Mouse (Mus musculus): Measurements from ENCODE around the gene Tdp1. TPM values are rescaled to one million over a fixed set of nuclear protein-coding genes. Genes with fewer than 3 reads are reported as not detected.

The Tdp1 gene
- total RNA-seq, 4 experiments from 2014 or later, result 7.5 to 11.1 (median 9.2) TPM

DNA sequence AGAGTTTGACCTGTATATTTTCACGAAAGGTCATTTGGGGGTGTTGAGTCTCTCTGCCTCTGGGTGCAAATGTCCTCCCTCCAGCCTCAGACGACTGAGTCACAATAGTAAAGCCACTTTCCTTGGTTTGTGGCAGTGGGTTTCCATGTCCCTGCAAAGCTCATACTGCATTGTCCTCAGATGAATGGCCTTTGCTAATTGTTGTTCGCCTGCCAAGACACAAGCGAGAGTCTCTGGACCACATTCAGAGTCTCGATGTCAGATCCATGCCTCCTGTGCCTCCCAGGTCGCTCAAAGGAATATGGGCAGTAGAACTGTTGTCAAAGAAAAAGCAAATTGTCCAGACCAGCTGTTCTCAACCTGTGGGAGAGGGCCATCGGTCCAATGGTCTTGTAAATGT, 116.1 kb downstream of the Tdp1 start:
- DNase-seq (ENCODE audit: low spot score), result no peak

DNA sequence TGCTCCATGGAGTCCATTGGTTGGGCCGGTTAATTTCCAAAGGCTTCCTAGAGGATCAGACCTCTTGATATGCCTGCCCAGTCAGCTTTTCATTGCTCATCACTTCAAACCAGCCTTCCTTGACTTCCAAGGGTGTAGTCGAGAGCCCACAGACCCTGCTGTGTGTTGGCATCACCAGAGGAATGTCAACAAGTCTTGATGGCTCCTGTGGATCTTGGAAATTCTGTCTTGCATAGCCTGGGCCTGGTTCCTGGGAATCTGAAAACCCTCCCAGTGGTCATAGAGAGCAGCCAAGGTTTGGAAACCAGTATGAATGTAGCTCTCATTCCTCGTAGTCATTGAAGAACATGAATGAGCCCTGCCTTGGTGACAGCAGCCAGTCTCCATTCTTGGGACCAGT, 116.9 kb downstream of the Tdp1 start:
- DNase-seq (ENCODE audit: low spot score), result no peak

DNA sequence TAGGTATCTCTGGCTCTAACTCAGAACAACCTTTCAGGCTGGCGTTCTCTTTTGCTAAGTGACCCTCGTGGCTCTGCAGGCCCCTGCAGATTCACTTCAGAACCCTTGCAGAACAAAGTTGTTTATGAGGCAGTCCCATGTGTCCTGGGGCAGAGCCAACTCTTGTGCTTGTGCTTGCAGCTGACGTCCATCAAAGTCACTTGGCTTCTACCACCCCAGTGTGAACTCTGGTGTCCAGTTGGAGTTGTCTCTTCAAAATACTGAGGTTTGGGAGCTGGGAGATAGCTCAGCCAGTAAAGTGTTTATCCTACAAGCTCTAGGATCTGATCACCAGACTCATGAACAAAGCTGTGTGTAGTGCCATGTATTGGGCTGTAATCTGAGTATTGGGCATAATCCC, 117.6 kb downstream of the Tdp1 start:
- peak; percentile 33 for DNase-seq (ENCODE audit: low spot score)

DNA sequence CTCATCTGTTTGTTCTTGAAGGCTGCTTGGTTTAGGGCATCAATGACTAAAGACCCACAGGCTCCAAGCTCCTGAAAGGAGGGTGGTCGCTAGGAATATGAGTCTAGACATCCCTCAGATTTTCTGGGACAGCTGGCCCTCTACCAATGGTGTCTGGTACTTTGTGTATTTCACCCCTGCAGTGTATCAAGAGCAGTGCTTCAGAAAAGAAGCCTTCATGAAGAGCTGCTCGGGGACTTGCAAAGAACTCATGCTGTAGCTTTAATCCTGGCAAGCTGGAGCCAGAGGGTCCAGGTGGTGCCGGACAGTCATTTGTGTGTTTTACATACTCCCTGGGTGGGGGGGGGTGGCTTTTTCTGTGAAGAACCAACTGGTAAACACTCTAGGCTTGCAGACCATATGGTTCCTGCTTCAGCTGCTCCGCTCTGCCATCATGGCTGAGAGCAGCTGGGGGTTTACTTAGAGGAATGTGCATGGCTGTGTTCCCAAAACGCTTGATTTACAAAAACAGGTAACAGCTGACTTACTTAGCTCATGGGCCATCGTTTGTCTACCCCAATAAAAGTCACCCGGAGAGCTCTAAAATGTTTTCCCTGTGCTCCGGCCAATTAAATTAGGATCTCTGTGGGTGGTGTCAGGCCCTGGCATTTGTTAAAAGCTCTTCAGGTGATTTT, 118.7 kb downstream of the Tdp1 start:
- DNase-seq (ENCODE audit: low spot score), result no peak

Small RNAs within 50 kb of the gene (microRNA-seq; reads per million reads assigned to microRNA genes)
- gene Gm23291, result not detected

Other genes starting within 250 kb of the Tdp1 start
- under 1 TPM in 2 of 4 experiments, not detected in 2; 0.11 to 0.31 TPM for gene Efcab11, start 78 bp upstream of the Tdp1 start, total RNA-seq (2022)
- gene Kcnk13, start 80.0 kb downstream of the Tdp1 start, total RNA-seq (2022), result under 1 TPM; 0.16 to 0.52 (median 0.34) TPM
- 100 to 1,000 TPM; 125 to 153 (median 140) TPM for gene Psmc1, start 225.6 kb downstream of the Tdp1 start, total RNA-seq (2022)